Comparison of ENCODE assay signal across 11 mouse cellular contexts in genomic region chr2:174564817-174565216, GRCm38 (mm10).
DNase-seq lines count a peak whose midpoint lies in the region; ATAC-seq and TF ChIP-seq lines count a peak whose summit lies in the region.
"Had no signal": no experiment of that assay in that cellular context is flagged by ENCODE, and none has a peak within 500 bp of the region (broad histone marks: within the 10 kb centered on the region; RNA-seq: fewer than 3 reads in every experiment).

No protein-coding gene starts in this region.

- H3K4me1 ChIP-seq in hindbrain, embryonic 13.5 days (replicated peaks): peaks cover 19% of the 10 kb centered on the region; the same call in 1 of the 2 replicates
- peaks cover 24% of the 10 kb centered on the region for H3K4me1 ChIP-seq in hindbrain, embryonic 10.5 days (replicated peaks)
- peaks cover 23% of the 10 kb centered on the region; the same call in 1 of the 2 replicates for H3K4me1 ChIP-seq in spleen, adult 2 months (ENCODE audit: control insufficient read depth, insufficient read depth, insufficient read length)
- H3K4me1 ChIP-seq in limb, embryonic 14.5 days (ENCODE audit: control insufficient read depth, insufficient read depth, low read length): peaks cover 6% of the 10 kb centered on the region; the same call in 1 of the 2 replicates

- no peaks in the 10 kb centered on the region for H3K36me3 ChIP-seq in hindbrain, embryonic 13.5 days
- no peaks in the 10 kb centered on the region for H3K36me3 ChIP-seq in hindbrain, embryonic 10.5 days
- H3K36me3 ChIP-seq in spleen, adult 2 months (ENCODE audit: control insufficient read depth, insufficient read depth, low read length): no peaks in the 10 kb centered on the region
- no peaks in the 10 kb centered on the region for H3K36me3 ChIP-seq in limb, embryonic 14.5 days (ENCODE audit: control insufficient read depth, insufficient read depth, low read length)

- no peak for DNase-seq in hindbrain, embryonic 10.5 days (ENCODE audit: low spot score)
- DNase-seq in spleen, adult 2 months (ENCODE audit: low read depth in 1 of 2, low spot score in 2 of 2): peak in 1 of 2 experiments; percentile 12
- DNase-seq in spleen, postnatal 10 days (ENCODE audit: low spot score in 2 of 2): no peak
- DNase-seq in limb, embryonic 14.5 days (ENCODE audit: low spot score): no peak
- peak; percentile 44 for DNase-seq in telencephalon, adult 2 months (ENCODE audit: low read depth, low spot score)
- DNase-seq in cerebellum, adult 18-20 months: no peak
- no peak for DNase-seq in right cerebral cortex, adult 2 months (ENCODE audit: low spot score in 2 of 2)
- DNase-seq: cerebellum, adult 8-10 months; lung, postnatal 14 days; thymus, adult 18-20 months had no signal

- TF ChIP-seq CTCF in spleen, adult 2 months (IDR thresholded peaks at IDR 0.05; ENCODE audit: extremely low read depth, insufficient read depth, insufficient read length, insufficient replicate concordance): no peak

- H3K4me3 ChIP-seq in hindbrain, embryonic 13.5 days: no peak overlapping the region
- H3K4me3 ChIP-seq in hindbrain, embryonic 10.5 days: no peak overlapping the region
- no peak overlapping the region for H3K4me3 ChIP-seq in spleen, adult 2 months (ENCODE audit: extremely low read depth, insufficient read depth, insufficient read length)
- H3K4me3 ChIP-seq in limb, embryonic 14.5 days (replicated peaks; ENCODE audit: low read length): no peak overlapping the region

- TF ChIP-seq POLR2A in spleen, adult 2 months (IDR thresholded peaks at IDR 0.05; ENCODE audit: low read depth, low read length): no peak
- TF ChIP-seq POLR2A in limb, embryonic 14.5 days (IDR thresholded peaks at IDR 0.05; ENCODE audit: borderline replicate concordance, extremely low read depth, insufficient read depth, insufficient read length): no peak

- ATAC-seq in hindbrain, embryonic 13.5 days (ENCODE audit: low FRiP score): peak; percentile 47; the same call in 1 of the 2 replicates
- ATAC-seq in limb, embryonic 14.5 days (ENCODE audit: low FRiP score, low read depth): peak; percentile 56; the same call in 1 of the 2 replicates

- no peaks in the 10 kb centered on the region for H3K27me3 ChIP-seq in hindbrain, embryonic 13.5 days
- H3K27me3 ChIP-seq in hindbrain, embryonic 10.5 days (ENCODE audit: insufficient read depth, poor library complexity, severe bottlenecking): 0 out of 2 replicates have a peak, but pooled peaks cover 5% of the 10 kb centered on the region
- no peaks in the 10 kb centered on the region for H3K27me3 ChIP-seq in spleen, adult 2 months (ENCODE audit: control insufficient read depth, insufficient read depth, low read length)
- no peaks in the 10 kb centered on the region for H3K27me3 ChIP-seq in limb, embryonic 14.5 days (ENCODE audit: control insufficient read depth, insufficient read depth, low read length)

- no peaks in the 10 kb centered on the region for H3K9me3 ChIP-seq in hindbrain, embryonic 13.5 days
- no peaks in the 10 kb centered on the region for H3K9me3 ChIP-seq in hindbrain, embryonic 10.5 days
- H3K9me3 ChIP-seq in limb, embryonic 14.5 days (ENCODE audit: control insufficient read depth, low read length): no peaks in the 10 kb centered on the region

- H3K27ac ChIP-seq in hindbrain, embryonic 13.5 days: peak overlapping the region; percentile 44; the same call in 1 of the 2 replicates
- H3K27ac ChIP-seq in hindbrain, embryonic 10.5 days: no peak overlapping the region; the same call in 1 of the 2 replicates
- H3K27ac ChIP-seq in spleen, adult 2 months (ENCODE audit: insufficient read depth, low read length): peak overlapping the region; percentile 85
- H3K27ac ChIP-seq in limb, embryonic 14.5 days (replicated peaks; ENCODE audit: low read depth, low read length): no peak overlapping the region

- no peak overlapping the region for H3K4me2 ChIP-seq in hindbrain, embryonic 13.5 days
- no peak overlapping the region for H3K4me2 ChIP-seq in limb, embryonic 14.5 days (replicated peaks; ENCODE audit: low read depth, low read length, severe bottlenecking)

- 22% methylated on average over 5 of the region's 5 CpGs for WGBS in hindbrain, embryonic 13.5 days
- 24% methylated on average over 5 of the region's 5 CpGs for WGBS in hindbrain, embryonic 10.5 days
- 51% methylated on average over 5 of the region's 5 CpGs for WGBS in spleen, adult 2 months
- 27% methylated on average over 5 of the region's 5 CpGs for WGBS in limb, embryonic 14.5 days

- H3K9ac ChIP-seq in hindbrain, embryonic 13.5 days: no peak overlapping the region
- H3K9ac ChIP-seq in limb, embryonic 14.5 days (ENCODE audit: low read depth, low read length, severe bottlenecking): no peak overlapping the region

Comparison
In these comparisons a context has a peak if more than half of its experiments do, and no peak if none do; other contexts are left out.
1. H3K27ac ChIP-seq: peak in hindbrain, embryonic 13.5 days (single experiment) and spleen, adult 2 months (single experiment); none in hindbrain, embryonic 10.5 days (single experiment) and limb, embryonic 14.5 days (single experiment).